Mouse (Mus musculus): ENCODE data around the gene Fank1. TPM values are rescaled to one million over a fixed set of nuclear protein-coding genes. Genes with fewer than 3 reads are reported as not detected.

Fank1 gene
- polyA plus RNA-seq, 1 experiment from 2014 or later: 0.52 TPM

- no peak overlapping the region for H3K4me2 ChIP-seq (ENCODE audit: low read depth, low read length)
- WGBS: 85% methylated on average over 4 of the region's 4 CpGs
- no peak overlapping the region for H3K9ac ChIP-seq (replicated peaks; ENCODE audit: low read length)
- no peaks in the 10 kb centered on the region for H3K9me3 ChIP-seq (replicated peaks; ENCODE audit: control insufficient read depth, low read length)
- no peak overlapping the region for H3K27ac ChIP-seq (replicated peaks; ENCODE audit: low read depth, low read length)
- H3K4me3 ChIP-seq (ENCODE audit: low read depth, low read length): no peak overlapping the region
- no peaks in the 10 kb centered on the region for H3K4me1 ChIP-seq (ENCODE audit: control insufficient read depth, insufficient read depth, low read length)
- DNase-seq (ENCODE audit: low spot score) (no peak), ATAC-seq (replicated peaks; ENCODE audit: insufficient number of reproducible peaks, low FRiP score, low TSS enrichment, low read depth) (no peak)
- H3K36me3 ChIP-seq (replicated peaks; ENCODE audit: control insufficient read depth, insufficient read depth, low read depth, low read length): no peaks in the 10 kb centered on the region
- no peaks in the 10 kb centered on the region for H3K27me3 ChIP-seq (ENCODE audit: control insufficient read depth, insufficient read depth, low read length)
Measured at GRCm38 (mm10) chr7:133813331-133813730, 36.7 kb downstream of the Fank1 start.

- H3K9me3 ChIP-seq (replicated peaks; ENCODE audit: control insufficient read depth, low read length): no peaks in the 10 kb centered on the region
- H3K4me2 ChIP-seq (ENCODE audit: low read depth, low read length): no peak overlapping the region
- H3K9ac ChIP-seq (replicated peaks; ENCODE audit: low read length): no peak overlapping the region
- WGBS: 84% methylated on average over 6 of the region's 6 CpGs
- ATAC-seq (replicated peaks; ENCODE audit: insufficient number of reproducible peaks, low FRiP score, low TSS enrichment, low read depth) (no peak), DNase-seq (ENCODE audit: low spot score) (no peak)
- no peaks in the 10 kb centered on the region for H3K4me1 ChIP-seq (ENCODE audit: control insufficient read depth, insufficient read depth, low read length)
- H3K27ac ChIP-seq (replicated peaks; ENCODE audit: low read depth, low read length): no peak overlapping the region
- no peaks in the 10 kb centered on the region for H3K36me3 ChIP-seq (replicated peaks; ENCODE audit: control insufficient read depth, insufficient read depth, low read depth, low read length)
- H3K4me3 ChIP-seq (ENCODE audit: low read depth, low read length): no peak overlapping the region
- no peaks in the 10 kb centered on the region for H3K27me3 ChIP-seq (ENCODE audit: control insufficient read depth, insufficient read depth, low read length)
Measured at GRCm38 (mm10) chr7:133823751-133824150, 47.1 kb downstream of the Fank1 start.

- no peak for DNase-seq (ENCODE audit: low spot score)
- H3K27ac ChIP-seq (replicated peaks; ENCODE audit: low read depth, low read length): no peak overlapping the region
- H3K4me3 ChIP-seq (ENCODE audit: low read depth, low read length): no peak overlapping the region
- no peak overlapping the region for H3K9ac ChIP-seq (replicated peaks; ENCODE audit: low read length)
- no peaks in the 10 kb centered on the region for H3K36me3 ChIP-seq (replicated peaks; ENCODE audit: control insufficient read depth, insufficient read depth, low read depth, low read length)
- H3K4me1 ChIP-seq (ENCODE audit: control insufficient read depth, insufficient read depth, low read length): no peaks in the 10 kb centered on the region
- 89% methylated on average over 2 of the region's 2 CpGs for WGBS
- H3K4me2 ChIP-seq (ENCODE audit: low read depth, low read length): no peak overlapping the region
- no peaks in the 10 kb centered on the region for H3K9me3 ChIP-seq (replicated peaks; ENCODE audit: control insufficient read depth, low read length)
- no peak for ATAC-seq (replicated peaks; ENCODE audit: insufficient number of reproducible peaks, low FRiP score, low TSS enrichment, low read depth)
- no peaks in the 10 kb centered on the region for H3K27me3 ChIP-seq (ENCODE audit: control insufficient read depth, insufficient read depth, low read length)
Measured at GRCm38 (mm10) chr7:133824579-133824978, 47.9 kb downstream of the Fank1 start.

DNA sequence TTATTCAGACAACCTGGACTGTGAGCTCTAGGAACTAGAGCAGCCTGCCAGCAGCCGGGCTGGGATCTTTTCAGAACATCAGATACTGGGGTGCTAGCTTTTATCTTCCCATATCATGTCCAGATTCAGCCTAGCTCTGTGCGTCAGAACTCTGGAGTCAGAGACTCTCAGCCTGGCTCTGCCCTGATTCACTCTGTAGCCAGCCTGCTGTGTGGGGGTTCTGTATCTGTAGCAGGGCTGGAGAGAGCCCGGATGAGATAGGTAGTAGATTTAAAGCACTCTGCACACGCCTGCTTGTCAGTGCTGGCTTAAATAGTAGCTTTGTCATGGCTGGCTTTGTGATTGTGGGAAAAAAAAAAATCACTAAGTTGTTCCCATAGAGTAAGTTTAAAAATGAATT, 51.9 kb downstream of the Fank1 start:
- H3K27me3 ChIP-seq (ENCODE audit: control insufficient read depth, insufficient read depth, low read length): no peaks in the 10 kb centered on the region
- no peaks in the 10 kb centered on the region for H3K9me3 ChIP-seq (replicated peaks; ENCODE audit: control insufficient read depth, low read length)
- H3K36me3 ChIP-seq (replicated peaks; ENCODE audit: control insufficient read depth, insufficient read depth, low read depth, low read length): no peaks in the 10 kb centered on the region
- DNase-seq (ENCODE audit: low spot score) (no peak), ATAC-seq (replicated peaks; ENCODE audit: insufficient number of reproducible peaks, low FRiP score, low TSS enrichment, low read depth) (no peak)
- no peak overlapping the region for H3K27ac ChIP-seq (replicated peaks; ENCODE audit: low read depth, low read length)
- no peak overlapping the region for H3K4me2 ChIP-seq (ENCODE audit: low read depth, low read length)
- no peaks in the 10 kb centered on the region for H3K4me1 ChIP-seq (ENCODE audit: control insufficient read depth, insufficient read depth, low read length)
- H3K4me3 ChIP-seq (ENCODE audit: low read depth, low read length): no peak overlapping the region
- WGBS: 52% methylated on average over 4 of the region's 4 CpGs
- H3K9ac ChIP-seq (replicated peaks; ENCODE audit: low read length): no peak overlapping the region

GRCm38 (mm10) chr7:133829579-133829978, 52.9 kb downstream of the Fank1 start:
- no peaks in the 10 kb centered on the region for H3K4me1 ChIP-seq (ENCODE audit: control insufficient read depth, insufficient read depth, low read length)
- ATAC-seq (replicated peaks; ENCODE audit: insufficient number of reproducible peaks, low FRiP score, low TSS enrichment, low read depth) (no peak), DNase-seq (ENCODE audit: low spot score) (no peak)
- H3K27ac ChIP-seq (replicated peaks; ENCODE audit: low read depth, low read length): no peak overlapping the region
- H3K9me3 ChIP-seq (replicated peaks; ENCODE audit: control insufficient read depth, low read length): no peaks in the 10 kb centered on the region
- no peaks in the 10 kb centered on the region for H3K36me3 ChIP-seq (replicated peaks; ENCODE audit: control insufficient read depth, insufficient read depth, low read depth, low read length)
- WGBS: 62% methylated on average over 7 of the region's 7 CpGs
- no peak overlapping the region for H3K9ac ChIP-seq (replicated peaks; ENCODE audit: low read length)
- no peak overlapping the region for H3K4me2 ChIP-seq (ENCODE audit: low read depth, low read length)
- no peaks in the 10 kb centered on the region for H3K27me3 ChIP-seq (ENCODE audit: control insufficient read depth, insufficient read depth, low read length)
- H3K4me3 ChIP-seq (ENCODE audit: low read depth, low read length): no peak overlapping the region

DNA sequence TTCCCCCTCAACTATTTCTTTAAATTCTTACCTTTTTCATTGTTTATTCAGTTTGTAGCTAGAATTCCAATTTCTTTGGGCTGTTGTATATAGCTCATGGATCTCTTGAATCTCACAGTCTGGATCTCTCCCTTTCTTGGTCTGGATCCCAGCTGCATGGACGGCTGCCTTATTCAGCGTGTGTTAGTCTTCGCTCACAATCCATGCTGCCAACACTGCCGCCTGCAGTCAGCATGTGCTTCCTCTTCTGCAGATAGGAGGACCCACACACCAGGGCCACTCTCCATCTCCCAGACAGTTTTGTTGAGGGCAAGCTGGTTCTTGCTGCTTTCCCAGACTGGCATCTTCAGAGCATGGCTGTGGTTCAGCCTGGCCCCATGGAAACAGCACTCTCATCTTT, 62.9 kb downstream of the Fank1 start:
- WGBS: 79% methylated on average over 4 of the region's 4 CpGs
- no peak overlapping the region for H3K4me2 ChIP-seq (ENCODE audit: low read depth, low read length)
- H3K4me1 ChIP-seq (ENCODE audit: control insufficient read depth, insufficient read depth, low read length): no peaks in the 10 kb centered on the region
- H3K27ac ChIP-seq (replicated peaks; ENCODE audit: low read depth, low read length): no peak overlapping the region
- H3K36me3 ChIP-seq (replicated peaks; ENCODE audit: control insufficient read depth, insufficient read depth, low read depth, low read length): no peaks in the 10 kb centered on the region
- no peaks in the 10 kb centered on the region for H3K9me3 ChIP-seq (replicated peaks; ENCODE audit: control insufficient read depth, low read length)
- DNase-seq (ENCODE audit: low spot score) (no peak), ATAC-seq (replicated peaks; ENCODE audit: insufficient number of reproducible peaks, low FRiP score, low TSS enrichment, low read depth) (no peak)
- H3K27me3 ChIP-seq (ENCODE audit: control insufficient read depth, insufficient read depth, low read length): no peaks in the 10 kb centered on the region
- no peak overlapping the region for H3K4me3 ChIP-seq (ENCODE audit: low read depth, low read length)
- no peak overlapping the region for H3K9ac ChIP-seq (replicated peaks; ENCODE audit: low read length)

- Histone ChIP-seq H3K27me3 (ENCODE audit: control insufficient read depth, insufficient read depth, low read length) (no peaks in the 10 kb centered on the region), H3K27ac (replicated peaks; ENCODE audit: low read depth, low read length) (no peak overlapping the region), H3K9me3 (replicated peaks; ENCODE audit: control insufficient read depth, low read length) (no peaks in the 10 kb centered on the region), H3K4me1 (ENCODE audit: control insufficient read depth, insufficient read depth, low read length) (no peaks in the 10 kb centered on the region), H3K4me3 (ENCODE audit: low read depth, low read length) (no peak overlapping the region), H3K4me2 (ENCODE audit: low read depth, low read length) (no peak overlapping the region), H3K9ac (replicated peaks; ENCODE audit: low read length) (no peak overlapping the region), H3K36me3 (replicated peaks; ENCODE audit: control insufficient read depth, insufficient read depth, low read depth, low read length) (no peaks in the 10 kb centered on the region)
- ATAC-seq (replicated peaks; ENCODE audit: insufficient number of reproducible peaks, low FRiP score, low TSS enrichment, low read depth) (no peak), DNase-seq (ENCODE audit: low spot score) (no peak)
- 80% methylated on average over 6 of the region's 6 CpGs for WGBS
Measured at GRCm38 (mm10) chr7:133842079-133842478, 65.4 kb downstream of the Fank1 start.

DNA sequence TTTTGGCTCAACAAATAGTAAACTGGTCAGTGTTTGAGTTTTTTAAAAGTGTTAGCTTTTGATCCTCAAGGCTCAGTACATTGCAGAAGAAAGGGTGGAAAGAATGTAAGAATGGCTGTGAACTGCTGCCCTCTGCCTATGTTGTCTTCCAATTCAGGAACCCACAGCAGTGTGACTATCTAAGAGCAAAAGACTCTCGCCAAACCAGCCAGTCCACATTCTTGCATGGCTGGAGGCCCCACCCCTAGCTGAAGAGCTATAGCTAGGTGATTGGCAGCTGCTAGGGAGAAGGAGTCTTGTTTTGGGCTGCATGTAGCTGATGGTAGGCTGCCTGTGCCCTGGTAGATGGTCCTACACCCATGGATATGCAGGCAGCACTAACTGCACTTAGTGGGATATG, 70.5 kb downstream of the Fank1 start:
- H3K9me3 ChIP-seq (replicated peaks; ENCODE audit: control insufficient read depth, low read length): no peaks in the 10 kb centered on the region
- ATAC-seq (replicated peaks; ENCODE audit: insufficient number of reproducible peaks, low FRiP score, low TSS enrichment, low read depth) (no peak), DNase-seq (ENCODE audit: low spot score) (peak; percentile 57)
- H3K4me1 ChIP-seq (ENCODE audit: control insufficient read depth, insufficient read depth, low read length): no peaks in the 10 kb centered on the region
- H3K27ac ChIP-seq (replicated peaks; ENCODE audit: low read depth, low read length): no peak overlapping the region
- no peaks in the 10 kb centered on the region for H3K36me3 ChIP-seq (replicated peaks; ENCODE audit: control insufficient read depth, insufficient read depth, low read depth, low read length)
- 15% methylated on average over 1 of the region's 1 CpGs for WGBS
- no peaks in the 10 kb centered on the region for H3K27me3 ChIP-seq (ENCODE audit: control insufficient read depth, insufficient read depth, low read length)
- H3K9ac ChIP-seq (replicated peaks; ENCODE audit: low read length): no peak overlapping the region
- H3K4me2 ChIP-seq (ENCODE audit: low read depth, low read length): no peak overlapping the region
- no peak overlapping the region for H3K4me3 ChIP-seq (ENCODE audit: low read depth, low read length)
